Mouse (Mus musculus): ENCODE measurements at regions not wholly inside any gene's neighbourhood (a gene's known extent, or its start where the extent isn't known, plus 50 kb on each side); places are given as distances from the start of the nearest gene placed in this dataset.

DNA sequence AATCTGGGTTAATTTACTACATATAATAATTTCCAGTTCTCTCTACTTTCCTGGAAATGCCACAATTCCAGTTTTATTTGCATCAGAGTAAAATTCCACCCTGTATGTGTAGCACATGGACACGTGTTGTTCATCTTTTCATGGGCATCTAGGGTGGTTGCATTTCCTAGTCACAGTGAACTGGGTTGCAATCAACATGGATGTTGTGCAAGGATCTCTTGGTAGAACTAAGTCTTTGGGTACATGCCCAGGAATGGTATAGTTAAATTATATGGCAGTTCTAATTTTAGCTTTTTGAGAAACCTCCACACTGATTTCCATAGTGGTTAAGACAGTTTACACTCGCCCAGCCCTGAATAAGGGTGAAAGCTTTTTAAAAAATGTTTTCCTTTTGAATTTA is 167.2 kb upstream of the Nrxn3 start:
- TF ChIP-seq POLR2A (IDR thresholded peaks at IDR 0.05; ENCODE audit: extremely low read depth, insufficient read depth, low read length): no peak
- no peak for TF ChIP-seq CTCF (IDR thresholded peaks at IDR 0.05; ENCODE audit: low read depth, low read length)

Measured in liver, adult 2 months (tissue).